Mouse (Mus musculus) layer of hippocampus, postnatal 25 days (tissue): ENCODE measurements around the gene Ccdc130. TPM values are rescaled to one million over a fixed set of nuclear protein-coding genes. Genes with fewer than 3 reads are reported as not detected.

Experiments
- DNase-seq, 2 experiments: peaks; one replicate each; pipeline ENCODE4 v3.0.0; 2022; ENCODE audit warnings: mixed read lengths in 2 of 2, low spot score in 1 of 2; ENCODE audit errors: extremely low spot score in 1 of 2
- total RNA-seq, 2 experiments: library from RNA; stranded (reverse); gene quantifications; 2 replicates each; pipeline ENCODE4 v1.2.3; 2021

The Ccdc130 gene
- total RNA-seq, 2 experiments from 2014 or later, result 24.2 to 25.5 TPM

GRCm38 (mm10) chr8:84237542-84238229 is 32.5 kb downstream of the Ccdc130 start:
- no peak for DNase-seq

GRCm38 (mm10) chr8:84236998-84237473 is 33.1 kb downstream of the Ccdc130 start, which contains the start of gene Zswim4:
Zswim4 (minus strand) TSS chr8:84237055.
- DNase-seq, result peak; percentile 98 to 99

- DNase-seq, result no peak
Observed at GRCm38 (mm10) chr8:84236410-84236997, 33.7 kb downstream of the Ccdc130 start.

GRCm38 (mm10) chr8:84235746-84236409 is 34.3 kb downstream of the Ccdc130 start:
- DNase-seq, result no peak

- no peak for DNase-seq
Observed at GRCm38 (mm10) chr8:84233055-84233454, 37.1 kb downstream of the Ccdc130 start.

GRCm38 (mm10) chr8:84230735-84231134 is 39.4 kb downstream of the Ccdc130 start:
- DNase-seq, result no peak

- DNase-seq, result peak in 1 of 2 experiments; percentile 34
Observed at GRCm38 (mm10) chr8:84223322-84224029, 46.7 kb downstream of the Ccdc130 start.

- peak in 1 of 2 experiments; percentile 29 for DNase-seq
Observed at GRCm38 (mm10) chr8:84222566-84223165, 47.5 kb downstream of the Ccdc130 start.

GRCm38 (mm10) chr8:84220105-84220504 is 50.1 kb downstream of the Ccdc130 start:
- DNase-seq, result no peak

GRCm38 (mm10) chr8:84218143-84218542 is 52.0 kb downstream of the Ccdc130 start:
- DNase-seq, result no peak

GRCm38 (mm10) chr8:84217206-84217605 is 53.0 kb downstream of the Ccdc130 start:
- DNase-seq, result no peak

GRCm38 (mm10) chr8:84213277-84213676 is 56.9 kb downstream of the Ccdc130 start:
- no peak for DNase-seq

- DNase-seq, result no peak
Observed at GRCm38 (mm10) chr8:84211881-84212563, 58.2 kb downstream of the Ccdc130 start.

GRCm38 (mm10) chr8:84211202-84211601 is 59.0 kb downstream of the Ccdc130 start:
- no peak for DNase-seq

- DNase-seq, result peak; percentile 83 to 89
Observed at GRCm38 (mm10) chr8:84210167-84210791, 59.9 kb downstream of the Ccdc130 start.

GRCm38 (mm10) chr8:84208381-84209380 is 61.5 kb downstream of the Ccdc130 start:
- no peak for DNase-seq

GRCm38 (mm10) chr8:84207811-84208210 is 62.4 kb downstream of the Ccdc130 start:
- DNase-seq, result no peak
